Mouse (Mus musculus): ENCODE measurements at regions not wholly inside any gene's neighbourhood (a gene's known extent, or its start where the extent isn't known, plus 50 kb on each side); places are given as distances from the start of the nearest gene placed in this dataset.

- Histone ChIP-seq H3K27ac (ENCODE audit: insufficient read depth, low read depth, low read length) (no peak overlapping the region), H3K4me3 (ENCODE audit: insufficient read depth, low read depth, low read length) (no peak overlapping the region), H3K4me1 (ENCODE audit: control insufficient read depth, insufficient read depth, low read length) (no peaks in the 10 kb centered on the region)
- 63% methylated on average over 1 of the region's 1 CpGs for WGBS
- TF ChIP-seq CTCF (IDR thresholded peaks at IDR 0.05; ENCODE audit: insufficient read depth, low read depth, low read length) (no peak), POLR2A (IDR thresholded peaks at IDR 0.05; ENCODE audit: insufficient read depth, low read depth, low read length) (no peak)
Measured at GRCm38 (mm10) chr17:75714059-75714458, 162.3 kb upstream of the Fam98a start.

- Histone ChIP-seq H3K4me3 (ENCODE audit: insufficient read depth, low read depth, low read length) (no peak overlapping the region), H3K4me1 (ENCODE audit: control insufficient read depth, insufficient read depth, low read length) (no peaks in the 10 kb centered on the region), H3K27ac (ENCODE audit: insufficient read depth, low read depth, low read length) (no peak overlapping the region)
- TF ChIP-seq CTCF (IDR thresholded peaks at IDR 0.05; ENCODE audit: insufficient read depth, low read depth, low read length) (no peak), POLR2A (IDR thresholded peaks at IDR 0.05; ENCODE audit: insufficient read depth, low read depth, low read length) (no peak)
- 91% methylated on average over 4 of the region's 4 CpGs for WGBS
Measured at GRCm38 (mm10) chr17:75707687-75708086, 155.9 kb upstream of the Fam98a start.

GRCm38 (mm10) chr17:75705357-75705756 is 153.6 kb upstream of the Fam98a start:
- Histone ChIP-seq H3K4me1 (ENCODE audit: control insufficient read depth, insufficient read depth, low read length) (no peaks in the 10 kb centered on the region), H3K27ac (ENCODE audit: insufficient read depth, low read depth, low read length) (no peak overlapping the region), H3K4me3 (ENCODE audit: insufficient read depth, low read depth, low read length) (no peak overlapping the region)
- WGBS, result 87% methylated on average over 2 of the region's 2 CpGs
- TF ChIP-seq CTCF (IDR thresholded peaks at IDR 0.05; ENCODE audit: insufficient read depth, low read depth, low read length), result no peak
- TF ChIP-seq POLR2A (IDR thresholded peaks at IDR 0.05; ENCODE audit: insufficient read depth, low read depth, low read length), result no peak

- no peak overlapping the region for H3K27ac ChIP-seq (ENCODE audit: insufficient read depth, low read depth, low read length)
- H3K4me1 ChIP-seq (ENCODE audit: control insufficient read depth, insufficient read depth, low read length), result no peaks in the 10 kb centered on the region
- no peak overlapping the region for H3K4me3 ChIP-seq (ENCODE audit: insufficient read depth, low read depth, low read length)
- 66% methylated on average over 8 of the region's 8 CpGs for WGBS
- TF ChIP-seq POLR2A (IDR thresholded peaks at IDR 0.05; ENCODE audit: insufficient read depth, low read depth, low read length), result no peak
- no peak for TF ChIP-seq CTCF (IDR thresholded peaks at IDR 0.05; ENCODE audit: insufficient read depth, low read depth, low read length)
Measured at GRCm38 (mm10) chr17:75703865-75704264, 152.1 kb upstream of the Fam98a start.

GRCm38 (mm10) chr17:75696729-75697103 is 145.0 kb upstream of the Fam98a start:
- 86% methylated on average over 3 of the region's 3 CpGs for WGBS
- TF ChIP-seq POLR2A (IDR thresholded peaks at IDR 0.05; ENCODE audit: insufficient read depth, low read depth, low read length) (no peak), CTCF (IDR thresholded peaks at IDR 0.05; ENCODE audit: insufficient read depth, low read depth, low read length) (no peak)
- Histone ChIP-seq H3K4me3 (ENCODE audit: insufficient read depth, low read depth, low read length) (no peak overlapping the region), H3K27ac (ENCODE audit: insufficient read depth, low read depth, low read length) (no peak overlapping the region), H3K4me1 (ENCODE audit: control insufficient read depth, insufficient read depth, low read length) (no peaks in the 10 kb centered on the region)

- TF ChIP-seq CTCF (IDR thresholded peaks at IDR 0.05; ENCODE audit: insufficient read depth, low read depth, low read length) (no peak), POLR2A (IDR thresholded peaks at IDR 0.05; ENCODE audit: insufficient read depth, low read depth, low read length) (no peak)
Measured at GRCm38 (mm10) chr17:75696103-75696728, 144.5 kb upstream of the Fam98a start.

GRCm38 (mm10) chr17:75685927-75686326 is 134.2 kb upstream of the Fam98a start:
- Histone ChIP-seq H3K27ac (ENCODE audit: insufficient read depth, low read depth, low read length) (no peak overlapping the region), H3K4me3 (ENCODE audit: insufficient read depth, low read depth, low read length) (no peak overlapping the region), H3K4me1 (ENCODE audit: control insufficient read depth, insufficient read depth, low read length) (no peaks in the 10 kb centered on the region)
- TF ChIP-seq CTCF (IDR thresholded peaks at IDR 0.05; ENCODE audit: insufficient read depth, low read depth, low read length), result no peak

More at GRCm38 (mm10) chr17:75696103-75696728, 144.5 kb upstream of the Fam98a start:
- H3K4me1 ChIP-seq (ENCODE audit: control insufficient read depth, insufficient read depth, low read length), result no peaks in the 10 kb centered on the region
- H3K27ac ChIP-seq (ENCODE audit: insufficient read depth, low read depth, low read length), result no peak overlapping the region
- no peak overlapping the region for H3K4me3 ChIP-seq (ENCODE audit: insufficient read depth, low read depth, low read length)
- 70% methylated on average over 5 of the region's 5 CpGs for WGBS

GRCm38 (mm10) chr17:75646982-75647381 is 95.2 kb upstream of the Fam98a start:
- no peak overlapping the region for H3K27ac ChIP-seq (ENCODE audit: insufficient read depth, low read depth, low read length)
- TF ChIP-seq CTCF (IDR thresholded peaks at IDR 0.05; ENCODE audit: insufficient read depth, low read depth, low read length), result no peak
- TF ChIP-seq POLR2A (IDR thresholded peaks at IDR 0.05; ENCODE audit: insufficient read depth, low read depth, low read length), result no peak
- no peaks in the 10 kb centered on the region for H3K4me1 ChIP-seq (ENCODE audit: control insufficient read depth, insufficient read depth, low read length)
- 81% methylated on average over 11 of the region's 11 CpGs for WGBS
- H3K4me3 ChIP-seq (ENCODE audit: insufficient read depth, low read depth, low read length), result no peak overlapping the region

- 89% methylated on average over 5 of the region's 5 CpGs for WGBS
- Histone ChIP-seq H3K27ac (ENCODE audit: insufficient read depth, low read depth, low read length) (no peak overlapping the region), H3K4me3 (ENCODE audit: insufficient read depth, low read depth, low read length) (no peak overlapping the region), H3K4me1 (ENCODE audit: control insufficient read depth, insufficient read depth, low read length) (no peaks in the 10 kb centered on the region)
- TF ChIP-seq CTCF (IDR thresholded peaks at IDR 0.05; ENCODE audit: insufficient read depth, low read depth, low read length) (no peak), POLR2A (IDR thresholded peaks at IDR 0.05; ENCODE audit: insufficient read depth, low read depth, low read length) (no peak)
Measured at GRCm38 (mm10) chr17:75644698-75645097, 93.0 kb upstream of the Fam98a start.

GRCm38 (mm10) chr17:75642311-75642710 is 90.6 kb upstream of the Fam98a start:
- no peak for TF ChIP-seq POLR2A (IDR thresholded peaks at IDR 0.05; ENCODE audit: insufficient read depth, low read depth, low read length)
- TF ChIP-seq CTCF (IDR thresholded peaks at IDR 0.05; ENCODE audit: insufficient read depth, low read depth, low read length), result no peak
- 87% methylated on average over 3 of the region's 3 CpGs for WGBS
- Histone ChIP-seq H3K4me1 (ENCODE audit: control insufficient read depth, insufficient read depth, low read length) (no peaks in the 10 kb centered on the region), H3K4me3 (ENCODE audit: insufficient read depth, low read depth, low read length) (no peak overlapping the region), H3K27ac (ENCODE audit: insufficient read depth, low read depth, low read length) (no peak overlapping the region)

Data from olfactory bulb, adult 2 months (tissue).